Mouse (Mus musculus): ENCODE results near the gene Mapk8ip2. TPM values are rescaled to one million over a fixed set of nuclear protein-coding genes. Genes with fewer than 3 reads are reported as not detected.

Gene Mapk8ip2
- total and polyA plus RNA-seq, 3 experiments: 0.04 TPM; not detected in 2

DNA sequence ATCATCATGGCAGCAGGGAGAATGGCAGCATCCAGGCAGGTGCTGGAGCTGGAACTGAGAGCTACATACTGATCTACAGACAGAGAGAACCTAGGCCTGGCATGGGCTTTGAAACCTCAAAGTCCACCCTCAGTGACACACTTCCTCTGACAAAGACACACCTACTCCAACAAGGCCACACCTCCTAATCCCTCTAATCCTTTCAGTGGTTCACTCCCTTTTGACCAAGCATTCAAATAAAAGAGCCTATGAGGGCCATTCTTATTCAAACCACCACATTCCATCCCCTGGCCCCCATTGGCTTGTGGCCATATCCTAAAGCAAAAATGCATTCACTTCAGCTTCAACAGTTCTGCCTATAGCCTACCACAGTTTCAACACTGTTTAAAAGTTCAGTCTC lies 47.0 kb upstream of the Mapk8ip2 start:
- Histone ChIP-seq H3K27ac (ENCODE audit: insufficient read depth, low read depth) (no peak overlapping the region), H3K4me2 (ENCODE audit: insufficient read depth, low read depth, poor library complexity, severe bottlenecking) (no peak overlapping the region), H3K27me3 (replicated peaks) (peaks cover 3% of the 10 kb centered on the region), H3K9ac (ENCODE audit: insufficient read depth, low read depth) (no peak overlapping the region), H3K36me3 (replicated peaks in 1 of 2; ENCODE audit: control insufficient read depth in 1 of 2, insufficient read depth in 1 of 2, low read length in 1 of 2) (no peaks in the 10 kb centered on the region), H3K4me3 (replicated peaks in 1 of 3; ENCODE audit: low read depth in 2 of 3, low read length in 2 of 3, poor library complexity in 1 of 3) (no peak overlapping the region), H3K9me3 (replicated peaks; ENCODE audit: low read length) (peaks cover 15% of the 10 kb centered on the region), H3K4me1 (ENCODE audit: control insufficient read depth in 1 of 2, insufficient read depth in 2 of 2) (no peaks in the 10 kb centered on the region), H3K79me2 (replicated peaks; ENCODE audit: control insufficient read depth, extremely low read depth, insufficient read depth, poor library complexity, severe bottlenecking) (no peaks in the 10 kb centered on the region)
- DNase-seq (ENCODE audit: extremely low read depth): no peak
- in situ Hi-C loops (cut with MboI; ENCODE audit: low pct_ligation_motif_present, low pct_unique_long_range_greater_than_20kb, low sequenced_read_pairs) (no loop called here), dilution Hi-C loops (cut with MboI; ENCODE audit: extremely low pct_ligation_motif_present, extremely low pct_unique_long_range_greater_than_20kb, low sequenced_read_pairs) (no loop called here)
- TF ChIP-seq USF1 (IDR thresholded peaks at IDR 0.05; ENCODE audit: low read depth, low read length) (no peak), SMC3 (IDR thresholded peaks at IDR 0.05; ENCODE audit: low read depth, low read length) (no peak), TBP (conservative IDR thresholded peaks at IDR 0.05; ENCODE audit: low read depth, low read length) (no peak), ZC3H11A (IDR thresholded peaks at IDR 0.05; ENCODE audit: low read depth, low read length) (no peak), E2F4 (IDR thresholded peaks at IDR 0.05; ENCODE audit: insufficient replicate concordance, low read depth, low read length) (no peak), BHLHE40 (IDR thresholded peaks at IDR 0.05; ENCODE audit: low read depth, low read length) (no peak)

DNA sequence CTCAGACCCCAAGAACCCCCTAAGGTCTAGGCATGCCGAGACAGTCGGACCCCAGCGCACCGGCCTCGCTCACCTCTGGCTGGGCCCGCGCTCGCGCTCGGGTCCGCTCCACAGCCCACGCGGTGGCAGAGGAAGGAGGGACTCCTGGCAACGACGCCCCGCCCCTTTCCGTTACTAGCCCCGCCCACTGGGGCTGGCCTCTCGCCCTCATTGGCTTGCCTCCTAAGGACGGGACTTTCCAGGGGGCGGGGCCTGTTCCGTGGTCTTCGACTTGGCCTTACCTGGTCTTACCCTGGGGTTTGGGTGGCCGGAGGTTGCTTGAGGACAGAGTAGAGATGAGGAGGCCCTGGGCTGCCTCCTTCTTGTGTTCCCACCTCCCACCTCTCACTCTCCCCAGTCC lies 43.6 kb upstream of the Mapk8ip2 start, which contains the start of gene Syce3:
Syce3 (minus strand) TSS at position 386 of the 400 bp plus-strand sequence.
- Histone ChIP-seq H3K27ac (ENCODE audit: insufficient read depth, low read depth) (no peak within 1 kb of the TSS), H3K27me3 (replicated peaks) (peaks cover 2% of the 10 kb centered on the region), H3K9me3 (replicated peaks; ENCODE audit: low read length) (peaks cover 15% of the 10 kb centered on the region), H3K9ac (ENCODE audit: insufficient read depth, low read depth) (no peak within 1 kb of the TSS), H3K4me2 (ENCODE audit: insufficient read depth, low read depth, poor library complexity, severe bottlenecking) (no peak within 1 kb of the TSS), H3K36me3 (replicated peaks in 1 of 2; ENCODE audit: control insufficient read depth in 1 of 2, insufficient read depth in 1 of 2, low read length in 1 of 2) (no peaks in the 10 kb centered on the region), H3K79me2 (replicated peaks; ENCODE audit: control insufficient read depth, extremely low read depth, insufficient read depth, poor library complexity, severe bottlenecking) (no peaks in the 10 kb centered on the region), H3K4me1 (ENCODE audit: control insufficient read depth in 1 of 2, insufficient read depth in 2 of 2) (no peaks in the 10 kb centered on the region), H3K4me3 (replicated peaks in 1 of 3; ENCODE audit: low read depth in 2 of 3, low read length in 2 of 3, poor library complexity in 1 of 3) (no peak within 1 kb of the TSS)
- in situ Hi-C loops (cut with MboI; ENCODE audit: low pct_ligation_motif_present, low pct_unique_long_range_greater_than_20kb, low sequenced_read_pairs) (no loop called here), dilution Hi-C loops (cut with MboI; ENCODE audit: extremely low pct_ligation_motif_present, extremely low pct_unique_long_range_greater_than_20kb, low sequenced_read_pairs) (no loop called here)
- TF ChIP-seq ETS1 (conservative IDR thresholded peaks at IDR 0.05; ENCODE audit: low read depth, low read length): no peak
- TF ChIP-seq CHD2 (IDR thresholded peaks at IDR 0.05; ENCODE audit: low read length): no peak
- TF ChIP-seq ZC3H11A (IDR thresholded peaks at IDR 0.05; ENCODE audit: low read depth, low read length): no peak
- no peak for TF ChIP-seq CHD1 (IDR thresholded peaks at IDR 0.05; ENCODE audit: low read depth, low read length)
- TF ChIP-seq PAX5 (IDR thresholded peaks at IDR 0.05; ENCODE audit: low read length): no peak
- no peak for TF ChIP-seq POLR2AphosphoS2 (IDR thresholded peaks at IDR 0.05; ENCODE audit: low read depth, low read length)
- no peak for TF ChIP-seq ZMIZ1 (IDR thresholded peaks at IDR 0.05; ENCODE audit: low read depth, low read length)
- TF ChIP-seq E2F4 (IDR thresholded peaks at IDR 0.05; ENCODE audit: insufficient replicate concordance, low read depth, low read length): no peak
- no peak for TF ChIP-seq BHLHE40 (IDR thresholded peaks at IDR 0.05; ENCODE audit: low read depth, low read length)
- no peak for TF ChIP-seq JUND (conservative IDR thresholded peaks at IDR 0.05; ENCODE audit: low read depth, low read length)
- no peak for TF ChIP-seq NELFE (IDR thresholded peaks at IDR 0.05; ENCODE audit: low read depth, low read length)
- TF ChIP-seq GABPA (IDR thresholded peaks at IDR 0.05; ENCODE audit: insufficient replicate concordance, low read depth, low read length): no peak
- TF ChIP-seq ZNF384 (IDR thresholded peaks at IDR 0.05; ENCODE audit: low read depth, low read length): no peak
- no peak for TF ChIP-seq SIN3A (IDR thresholded peaks at IDR 0.05; ENCODE audit: low read length)
- no peak for TF ChIP-seq MAX (IDR thresholded peaks at IDR 0.05; ENCODE audit: low read length)
- no peak for TF ChIP-seq CTCF (conservative IDR thresholded peaks at IDR 0.05 in 1 of 2, IDR thresholded peaks at IDR 0.05 in 1 of 2; ENCODE audit: low read depth in 2 of 2, low read length in 2 of 2)
- no peak for TF ChIP-seq NRF1 (IDR thresholded peaks at IDR 0.05; ENCODE audit: low read depth, low read length)
- TF ChIP-seq KAT2A (IDR thresholded peaks at IDR 0.05; ENCODE audit: insufficient replicate concordance, low read length): no peak
- TF ChIP-seq ELF1 (IDR thresholded peaks at IDR 0.05; ENCODE audit: low read depth, low read length): no peak
- no peak for DNase-seq (ENCODE audit: extremely low read depth)
